Mouse (Mus musculus): ENCODE data around the gene Rrm2.

GRCm38 (mm10) chr12:24705502-24706263 is 2.4 kb upstream of the Rrm2 start:
- no peak for TF ChIP-seq CTCF (IDR thresholded peaks at IDR 0.05)
- TF ChIP-seq EP300 (IDR thresholded peaks at IDR 0.05): no peak
